Mouse (Mus musculus): ENCODE data around the gene Arf3.

DNA sequence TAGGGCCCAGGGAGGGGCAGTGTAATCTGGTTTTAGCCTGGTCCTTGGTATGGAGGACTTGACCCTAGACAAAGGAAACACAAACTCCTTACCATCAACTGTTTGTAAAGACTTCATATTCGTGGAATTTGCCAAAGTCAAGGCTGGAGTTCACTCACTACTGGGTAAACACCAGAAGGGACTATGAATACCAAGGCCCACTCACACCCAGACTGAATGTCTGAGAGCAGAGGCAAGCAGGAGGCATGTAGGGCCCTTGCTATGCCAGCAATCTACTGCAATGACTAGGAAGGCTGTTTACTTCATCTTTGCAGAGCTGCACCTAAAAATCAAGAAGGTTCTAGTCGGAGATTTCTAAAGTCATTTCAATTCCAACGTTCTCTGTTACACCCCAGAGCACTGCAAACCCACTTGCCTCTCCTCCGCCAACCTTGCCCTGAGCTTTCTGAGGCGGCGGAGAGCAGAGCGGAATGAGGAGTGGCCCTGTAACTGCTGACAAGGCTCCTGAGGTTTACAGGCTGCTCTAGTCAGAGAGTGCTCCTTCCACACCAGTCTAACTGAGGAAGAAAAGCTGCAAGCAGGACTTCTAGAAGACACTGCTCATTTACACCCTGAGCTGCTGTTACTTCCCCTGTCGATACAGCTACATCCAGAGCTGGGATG is 20.1 kb downstream of the Arf3 start:
- TF ChIP-seq CTCF (IDR thresholded peaks at IDR 0.05; ENCODE audit: insufficient read depth, low read length), result no peak
- no peak for TF ChIP-seq POLR2A (IDR thresholded peaks at IDR 0.05; ENCODE audit: borderline replicate concordance, extremely low read depth, low read depth, low read length)
